Mouse (Mus musculus) cerebellum, adult 8-10 months (tissue): ENCODE measurements around the gene Gm5269.
A peak's percentile ranks its signal among the peaks of the same experiment; 100 is the strongest.

Experiments used
- DNase-seq: peaks from one replicate; pipeline ENCODE4 v3.0.0; 2022

The Gm5269 gene

DNA sequence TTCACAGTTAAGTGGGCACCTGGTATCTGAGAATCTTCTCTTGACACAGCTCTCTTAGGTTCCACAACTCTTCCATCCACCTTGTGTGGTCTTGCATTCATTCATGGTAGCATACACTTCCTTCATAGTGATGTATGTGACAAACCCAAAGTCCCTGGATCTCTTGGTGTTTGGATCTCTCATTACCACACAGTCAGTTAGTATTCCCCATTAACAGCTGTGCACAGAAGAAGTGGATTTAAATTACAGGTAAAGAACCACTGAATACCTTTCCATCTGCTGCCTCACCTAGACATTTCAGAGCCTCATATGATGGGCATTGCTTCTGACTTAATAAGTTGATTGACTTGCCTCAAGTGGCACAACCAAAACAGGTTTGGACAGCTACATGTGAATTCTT, at the start of gene Gm5269:
Gm5269 (minus strand) TSS at position 101 of the 400 bp plus-strand sequence.
- DNase-seq: no peak

DNA sequence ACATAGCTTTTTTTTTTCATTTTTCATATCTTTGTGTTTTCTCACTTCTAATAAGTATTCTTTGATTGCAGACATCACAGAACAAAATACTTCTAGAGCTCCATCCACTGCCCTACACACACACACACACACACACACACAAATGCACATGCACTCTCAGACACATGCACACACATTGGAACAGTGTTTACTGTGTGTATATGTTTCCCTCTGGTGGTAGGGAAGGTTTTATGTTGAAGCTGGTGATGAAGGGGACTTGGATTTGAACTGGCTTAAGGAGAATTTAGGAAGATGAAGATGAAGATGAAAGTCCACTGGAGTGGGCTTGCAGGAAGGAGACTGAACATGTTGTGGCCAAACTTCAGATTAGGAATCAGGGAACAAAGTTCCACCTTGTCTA, 41.1 kb upstream of the Gm5269 start:
- no peak for DNase-seq

DNA sequence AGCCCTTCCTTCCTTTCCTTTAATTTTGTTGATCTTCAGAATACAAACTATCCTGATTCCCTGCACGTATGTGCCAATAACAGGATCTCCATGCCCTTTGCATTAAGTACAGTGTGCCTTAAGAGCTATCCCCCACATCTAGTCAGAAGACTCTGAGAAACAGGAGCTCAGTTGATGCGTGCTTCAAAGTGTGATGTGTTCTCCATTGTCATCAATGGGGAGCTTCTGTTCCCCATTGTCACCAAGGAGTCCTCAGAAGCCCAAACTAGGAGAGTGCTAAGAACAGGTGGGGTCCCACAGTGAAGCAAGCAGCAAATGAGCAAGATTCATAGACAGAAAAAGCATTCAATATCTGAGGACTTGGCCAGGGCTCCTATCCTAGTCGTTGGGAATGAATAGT, 36.8 kb upstream of the Gm5269 start:
- no peak for DNase-seq

DNA sequence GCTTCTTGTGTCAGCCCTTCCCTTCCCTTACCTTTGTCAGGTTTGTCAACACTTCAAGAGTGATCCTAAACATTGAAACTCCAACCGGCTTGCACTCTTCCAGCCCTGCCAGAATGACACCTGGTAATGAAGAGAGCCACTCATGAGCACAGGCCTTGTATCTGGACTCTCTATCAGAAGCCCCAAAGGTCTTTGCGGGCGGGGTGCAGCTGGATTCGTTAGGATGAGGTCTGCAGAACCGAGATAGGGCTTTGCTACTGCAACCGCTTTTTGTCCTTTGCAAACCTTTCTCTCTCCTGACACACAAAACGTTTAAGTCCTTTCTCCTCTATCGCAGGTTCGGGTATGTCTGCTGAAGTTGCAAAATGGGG, 36.3 kb upstream of the Gm5269 start, which contains the start of gene Slc40a1:
Slc40a1 (minus strand) TSS at position 131 of the 371 bp plus-strand sequence.
- DNase-seq: no peak

DNA sequence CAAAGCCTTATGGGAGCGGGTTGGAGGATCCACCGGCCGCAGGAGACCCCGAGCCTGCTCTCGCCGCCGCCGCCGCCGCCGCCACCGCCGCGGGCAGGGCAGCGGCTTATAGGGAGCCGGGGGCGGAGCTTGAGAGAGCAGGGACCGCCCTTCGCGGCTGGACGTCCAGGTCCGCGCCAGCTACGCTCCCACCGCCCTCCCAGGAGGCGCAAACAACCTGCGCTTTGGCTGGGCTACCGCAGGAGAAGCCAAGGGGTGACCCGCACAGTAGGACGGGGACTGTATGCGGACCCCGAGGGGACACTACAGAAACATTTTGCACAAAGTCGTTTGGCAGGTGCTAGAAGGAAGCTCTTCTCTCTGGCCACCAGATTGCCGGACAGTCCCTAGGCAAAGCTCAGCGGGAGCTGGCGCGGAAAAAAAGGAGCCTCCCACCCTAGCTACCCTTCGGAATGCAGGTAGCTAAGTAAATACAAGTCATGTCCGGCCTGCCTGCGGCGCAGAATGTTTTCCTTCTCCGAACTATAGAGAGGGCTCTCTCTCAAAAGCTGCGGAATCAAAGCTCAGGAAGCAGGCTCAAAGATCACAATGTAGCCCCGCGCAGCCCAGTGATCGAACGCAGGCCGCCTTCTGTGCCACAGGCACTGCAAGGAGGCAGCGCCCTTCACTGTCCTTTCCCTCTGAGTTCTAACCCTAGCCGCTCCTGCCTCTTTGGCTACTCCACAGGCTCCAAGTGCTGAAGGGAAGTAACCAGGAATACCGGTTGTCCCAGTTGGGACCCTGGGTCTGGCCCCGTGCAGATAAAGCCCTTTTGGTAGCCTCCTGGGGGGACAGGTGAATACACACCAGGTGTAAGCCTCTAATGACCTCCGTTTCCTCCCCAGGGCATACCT, 35.7 kb upstream of the Gm5269 start:
- DNase-seq: peak; percentile 22

DNA sequence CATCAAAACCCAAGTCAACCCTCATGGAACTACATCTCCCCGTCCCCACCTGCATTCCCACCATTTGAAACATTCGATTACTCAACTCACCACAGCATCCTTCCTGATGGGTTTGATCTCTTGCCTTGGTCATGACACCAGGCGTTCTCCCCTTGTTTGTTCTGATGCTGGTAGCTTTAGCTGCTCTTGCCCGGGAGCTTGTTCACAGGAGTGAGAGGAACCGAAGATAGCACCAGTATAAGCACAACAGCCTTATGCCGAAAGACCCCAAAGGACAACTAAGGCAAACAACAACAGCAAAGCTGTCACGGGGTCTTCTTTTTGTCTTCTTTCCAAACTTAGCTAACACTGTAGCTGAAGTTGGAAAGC, 35.0 kb upstream of the Gm5269 start:
- peak; percentile 6 for DNase-seq

DNA sequence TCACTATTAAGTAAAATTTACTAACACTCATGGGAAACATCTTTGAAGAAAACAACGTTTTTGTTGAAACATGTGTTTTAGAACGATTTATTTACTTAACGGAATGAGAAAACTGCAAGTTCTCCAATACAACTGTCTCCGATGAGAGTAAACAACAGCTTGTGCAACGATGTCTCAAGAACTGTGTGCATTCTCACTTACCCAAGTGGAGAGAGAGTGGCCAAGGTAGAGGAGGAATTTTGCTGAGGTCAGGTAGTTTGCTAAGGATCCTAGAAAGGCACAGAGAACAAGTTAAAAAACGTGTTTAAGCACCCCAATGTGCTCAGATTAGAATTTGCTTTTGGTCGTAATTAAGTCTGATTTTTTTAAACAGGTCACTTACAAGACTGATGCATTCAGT, 34.4 kb upstream of the Gm5269 start:
- no peak for DNase-seq

DNA sequence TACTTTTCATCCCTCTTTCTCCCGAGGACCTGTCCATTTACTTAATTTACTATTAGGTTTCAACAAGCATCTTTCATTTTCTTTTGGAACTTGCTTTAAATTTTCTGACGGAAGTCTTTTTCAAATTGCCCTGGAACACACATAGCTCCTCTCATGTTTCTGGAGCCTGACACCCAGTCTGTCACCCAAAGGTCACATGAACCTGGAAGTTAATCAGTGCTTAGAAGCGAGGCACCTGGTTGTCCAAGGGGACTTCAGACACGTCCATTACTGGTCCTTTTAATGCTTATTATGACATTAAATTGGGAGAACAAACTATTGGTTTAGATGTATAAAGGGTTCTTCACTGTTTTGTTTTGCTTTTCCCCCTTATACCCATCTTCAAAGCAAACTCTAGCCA, 33.2 kb upstream of the Gm5269 start:
- no peak for DNase-seq

DNA sequence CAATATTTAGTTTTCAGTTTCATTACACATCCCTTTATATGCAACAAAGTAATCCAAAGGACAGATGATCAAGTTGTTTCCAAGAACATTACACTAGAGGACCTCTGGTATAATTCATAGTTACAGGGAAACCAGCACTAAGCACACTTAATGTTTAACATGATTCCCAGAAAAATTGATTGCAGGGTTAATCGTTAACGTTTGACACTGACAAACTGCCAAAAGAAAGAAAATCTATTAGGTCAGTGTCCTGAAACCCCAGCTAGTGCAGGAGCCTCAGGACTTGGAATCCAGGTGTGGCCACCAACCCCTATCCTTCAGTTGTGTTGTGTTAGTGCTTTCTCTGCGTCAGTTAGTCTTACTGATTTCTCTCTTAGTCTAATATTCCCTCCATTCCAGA, 30.6 kb upstream of the Gm5269 start:
- no peak for DNase-seq

DNA sequence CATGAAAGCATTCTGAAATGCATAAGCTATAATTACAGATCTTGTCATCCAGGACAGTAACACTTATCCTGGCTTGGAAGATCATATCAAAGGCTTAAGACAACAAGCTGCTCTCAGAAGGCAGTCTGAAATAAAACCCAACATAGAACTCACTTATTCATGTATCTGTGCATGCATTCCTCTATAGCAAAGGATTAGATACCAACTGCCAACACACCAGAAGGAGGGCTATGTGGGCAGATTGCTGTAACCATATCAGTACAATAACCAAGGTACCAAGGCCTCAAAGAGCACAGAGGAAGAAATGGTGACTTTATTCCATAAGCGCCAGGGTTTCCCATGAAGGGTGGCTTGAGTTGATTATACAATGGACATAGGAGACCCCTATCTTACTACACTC, 29.7 kb upstream of the Gm5269 start:
- no peak for DNase-seq

DNA sequence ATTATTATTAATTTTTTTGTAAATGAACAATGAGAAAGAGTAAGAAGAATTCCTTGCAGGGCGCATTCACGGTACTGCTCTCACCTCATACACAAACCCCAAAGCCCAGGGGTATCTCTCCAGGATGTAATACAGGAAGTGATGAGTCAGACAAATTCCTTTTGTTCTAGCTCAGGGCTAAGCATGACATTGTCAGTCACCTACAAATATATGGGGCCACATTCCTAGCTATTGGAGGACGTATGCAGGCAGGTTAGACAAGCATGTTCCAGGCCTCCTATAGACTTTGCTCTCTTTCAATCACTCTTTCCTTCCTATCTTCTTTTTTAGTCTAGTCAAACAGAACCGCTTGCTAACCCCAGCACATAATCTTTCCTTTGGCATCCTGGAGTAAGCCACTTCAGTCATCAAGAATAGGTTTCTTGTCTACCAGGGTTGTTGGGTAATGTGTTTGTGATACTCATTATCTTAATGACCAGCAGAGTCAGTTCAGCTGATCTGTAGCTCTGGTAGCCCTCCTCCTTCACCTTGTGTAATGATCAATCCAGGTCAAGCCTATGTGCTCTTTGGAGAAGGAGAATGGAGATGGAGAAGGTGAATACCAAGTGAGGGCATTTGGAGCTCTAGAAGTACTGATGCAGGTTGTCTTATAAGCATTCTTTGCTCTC, 27.2 kb upstream of the Gm5269 start:
- no peak for DNase-seq

DNA sequence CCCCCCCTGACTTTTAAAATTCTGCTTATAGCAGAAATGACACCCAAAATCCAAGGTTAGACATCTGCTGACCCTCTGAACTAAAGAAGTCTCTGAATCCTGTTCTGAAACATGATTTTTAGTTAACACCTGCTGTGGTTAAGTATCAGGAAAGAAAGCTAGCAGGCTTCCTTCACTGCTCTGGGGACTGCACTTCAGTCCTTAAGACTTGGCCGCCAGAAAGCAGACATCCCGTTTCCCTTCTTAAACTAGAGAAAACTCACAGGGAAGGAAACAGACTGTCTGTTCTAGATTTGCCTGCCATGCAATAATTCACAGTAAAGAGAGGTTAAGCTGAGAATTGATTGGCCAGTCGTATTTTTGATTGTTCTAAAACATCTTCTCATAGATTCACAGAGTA, 26.1 kb upstream of the Gm5269 start:
- DNase-seq: no peak

DNA sequence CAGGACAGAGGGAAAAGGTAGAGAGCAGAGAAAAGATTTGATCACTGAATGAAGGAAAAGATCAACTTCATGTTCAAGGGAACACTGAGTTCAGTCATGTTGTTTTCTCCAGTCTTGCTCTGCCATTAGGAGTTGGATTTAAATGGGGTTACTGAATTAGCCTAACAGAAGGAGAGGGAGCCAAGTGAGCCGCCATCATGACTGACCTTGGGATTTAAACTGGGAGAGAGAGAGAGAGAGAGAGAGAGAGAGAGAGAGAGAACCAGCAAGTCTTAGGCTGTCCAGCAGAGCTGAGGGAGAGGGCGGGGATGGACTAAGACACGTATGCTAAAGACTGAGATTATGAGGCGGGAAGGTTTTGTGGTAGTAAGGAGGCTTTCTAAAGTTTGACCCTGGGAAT, 24.2 kb upstream of the Gm5269 start:
- DNase-seq: no peak

DNA sequence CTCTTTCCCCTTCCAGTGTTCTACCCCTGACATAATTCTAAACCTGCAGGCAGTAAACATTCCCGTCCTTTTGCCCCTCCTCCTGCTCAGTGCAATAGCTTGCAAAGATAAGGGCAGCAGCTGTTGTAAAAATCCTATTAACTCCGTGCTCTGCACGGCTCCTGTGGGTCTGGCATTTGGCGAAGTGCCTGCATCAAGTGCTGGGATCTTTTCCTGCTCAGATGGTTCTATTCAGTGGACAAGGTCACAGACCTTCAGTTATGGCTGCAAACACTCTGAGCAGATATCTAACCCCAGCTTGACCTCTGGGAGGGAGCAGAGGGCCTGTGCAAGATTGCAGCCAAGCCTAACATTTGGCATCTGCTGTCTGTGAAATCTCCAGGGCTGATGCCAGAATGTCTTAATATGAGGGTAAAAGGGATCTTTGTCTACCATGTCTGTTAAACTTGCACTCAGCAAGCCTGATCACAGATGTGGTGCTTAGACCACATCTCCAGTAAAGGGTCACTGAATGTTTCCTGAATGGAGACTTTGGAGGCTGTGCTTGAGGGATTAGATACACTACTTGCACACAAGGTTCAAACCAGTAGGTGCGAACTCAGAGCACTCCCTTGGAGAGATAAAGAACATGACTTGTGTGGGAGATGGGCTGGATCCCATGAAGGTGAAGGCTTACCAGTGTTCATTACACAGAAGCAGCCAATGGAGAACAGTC, 15.2 kb upstream of the Gm5269 start:
- no peak for DNase-seq

DNA sequence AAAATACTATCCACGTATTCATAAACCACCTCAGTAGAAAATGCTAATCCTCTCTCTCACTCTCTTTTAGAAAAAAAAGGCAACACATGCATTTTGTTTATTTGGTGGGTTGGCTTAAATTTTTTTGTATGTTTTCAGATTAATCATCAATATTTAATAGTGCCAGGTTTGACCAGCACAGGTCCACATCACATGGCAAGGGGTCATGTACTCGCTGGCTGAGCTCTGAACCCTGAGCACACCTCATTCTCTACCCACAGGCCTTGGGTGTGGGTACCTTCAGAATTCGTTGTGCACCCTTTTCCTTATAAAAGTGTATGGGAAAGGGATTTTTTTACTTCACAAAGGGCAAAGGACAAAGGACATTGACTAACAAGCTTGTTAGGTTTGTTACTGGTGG, 14.1 kb upstream of the Gm5269 start:
- no peak for DNase-seq

DNA sequence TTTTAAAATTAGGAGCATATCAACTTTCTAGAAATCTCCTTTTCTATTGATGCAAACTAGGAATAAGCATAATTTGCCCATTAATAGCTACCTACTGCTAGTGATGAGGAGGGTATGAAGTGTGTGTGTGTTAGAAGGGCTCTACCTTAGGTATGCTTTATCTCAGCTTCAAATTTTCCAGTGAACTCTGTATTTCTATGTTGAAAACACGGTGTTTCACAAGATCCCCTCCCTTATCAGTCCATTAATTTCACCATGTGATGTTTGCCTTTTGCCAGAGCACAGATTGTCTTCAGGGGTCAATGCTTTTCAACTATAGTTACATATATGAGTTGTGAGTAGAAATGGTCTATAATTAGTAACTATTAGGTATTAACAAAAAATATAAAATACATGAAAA, 8.0 kb upstream of the Gm5269 start:
- DNase-seq: no peak

DNA sequence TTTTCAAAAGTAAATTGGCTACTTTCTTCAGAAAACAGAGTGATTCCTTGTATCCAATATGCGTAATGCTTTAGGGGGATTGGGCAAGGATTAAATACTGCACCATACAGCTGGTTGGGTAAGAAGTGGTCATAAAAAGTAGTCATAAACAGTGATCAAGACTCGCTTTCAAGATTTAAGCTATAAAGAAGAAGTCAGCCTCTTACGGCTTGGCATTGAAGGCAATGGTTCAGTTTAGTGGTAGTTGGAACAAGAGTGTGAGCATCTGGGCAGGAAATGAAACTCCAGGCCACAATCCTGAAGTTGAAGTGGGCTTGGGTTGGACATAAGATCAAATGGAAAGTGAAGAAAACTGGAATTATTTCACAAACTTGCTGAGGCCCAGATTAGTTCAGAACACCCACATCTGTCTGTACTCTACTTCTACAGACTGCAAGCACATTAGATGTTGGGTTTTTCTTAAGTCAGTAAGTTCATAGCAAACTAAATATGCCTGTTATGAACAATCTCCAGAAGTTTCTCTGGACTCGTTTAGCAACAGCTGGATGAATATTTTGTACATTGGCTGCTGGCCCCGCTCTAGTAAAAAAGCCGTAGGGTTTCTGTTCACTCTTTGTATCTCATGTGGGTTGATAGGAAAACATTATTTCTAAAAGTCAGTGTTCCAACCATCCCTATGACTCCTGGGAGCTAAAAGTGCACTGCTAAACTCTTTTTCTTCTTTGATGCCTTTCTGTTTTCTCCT, 4.3 kb upstream of the Gm5269 start:
- no peak for DNase-seq

DNA sequence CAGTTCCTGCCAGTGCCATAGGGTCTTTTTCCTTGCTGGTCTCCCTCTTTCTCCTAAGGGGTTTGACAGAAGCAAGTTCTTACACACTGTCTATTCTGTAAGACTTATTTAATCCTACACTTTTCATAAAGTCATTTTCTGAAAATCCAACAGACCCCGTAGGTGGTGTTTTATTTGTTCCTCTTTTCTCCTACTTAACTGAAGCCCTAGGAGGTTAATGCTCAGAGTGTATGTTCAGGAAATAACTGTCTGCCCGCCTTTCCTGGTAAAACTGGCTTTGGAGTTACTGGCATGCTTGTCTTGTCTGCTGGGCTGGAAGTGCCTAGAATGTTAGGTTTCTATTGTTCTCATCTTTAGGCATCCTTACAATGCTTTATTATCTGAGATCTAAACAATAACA, 1.9 kb upstream of the Gm5269 start:
- DNase-seq: no peak

DNA sequence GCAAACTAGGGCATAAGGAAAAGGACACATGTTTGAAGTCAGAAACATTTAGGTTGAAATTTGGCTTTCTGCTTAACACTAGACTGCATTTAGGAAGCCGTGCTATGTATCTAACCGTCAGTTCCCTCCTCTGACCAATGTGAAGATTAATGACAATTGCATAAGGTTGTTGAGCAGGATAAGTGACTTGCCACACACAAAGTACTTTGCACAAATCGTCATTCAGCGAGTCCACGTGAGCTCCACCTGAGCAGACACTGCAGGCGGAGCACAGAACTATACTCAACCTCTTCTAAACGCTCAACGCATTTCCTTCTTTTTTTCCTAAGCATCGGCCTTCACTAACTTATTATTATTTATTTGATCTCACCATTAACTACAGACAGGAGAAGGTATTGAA, 3.3 kb downstream of the Gm5269 start:
- DNase-seq: no peak

DNA sequence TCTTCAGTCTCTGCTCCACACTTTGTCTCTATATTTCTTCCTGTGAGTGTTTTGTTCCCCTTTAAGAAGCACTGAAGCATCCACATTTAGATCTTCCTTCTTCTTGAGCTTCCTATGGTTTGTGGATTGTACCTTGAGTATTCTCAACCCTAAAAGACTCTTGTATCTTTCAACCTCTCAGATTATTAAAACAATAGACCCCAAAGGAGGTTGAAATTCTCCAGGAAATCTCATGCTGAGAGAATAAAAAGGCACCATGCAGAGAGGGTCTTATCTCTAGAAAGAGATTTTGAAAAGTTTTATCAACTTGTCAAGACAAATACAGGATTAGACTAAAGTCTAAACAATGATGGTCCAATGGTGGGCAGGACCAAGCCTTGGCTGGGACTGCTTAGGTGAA, 6.7 kb downstream of the Gm5269 start:
- no peak for DNase-seq

DNA sequence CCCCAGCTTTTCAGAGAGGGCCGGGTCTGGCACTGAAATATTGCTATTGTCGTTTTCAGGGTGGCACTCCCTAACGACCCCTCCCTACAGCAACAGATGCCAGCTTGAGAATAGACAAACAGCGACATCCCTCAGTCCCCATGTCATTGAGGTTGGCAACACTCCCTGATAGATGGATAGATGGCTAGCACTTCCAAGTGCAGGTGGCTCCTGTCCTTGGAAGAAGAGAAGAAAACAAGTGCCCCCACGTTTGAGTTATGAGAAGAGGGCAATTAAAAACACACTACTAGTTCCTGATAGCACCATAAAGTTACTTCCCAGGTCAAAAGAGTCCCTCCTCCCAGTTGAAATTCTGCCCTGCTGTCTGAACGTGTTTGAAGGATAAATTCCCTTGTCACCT, 8.0 kb downstream of the Gm5269 start:
- DNase-seq: no peak

DNA sequence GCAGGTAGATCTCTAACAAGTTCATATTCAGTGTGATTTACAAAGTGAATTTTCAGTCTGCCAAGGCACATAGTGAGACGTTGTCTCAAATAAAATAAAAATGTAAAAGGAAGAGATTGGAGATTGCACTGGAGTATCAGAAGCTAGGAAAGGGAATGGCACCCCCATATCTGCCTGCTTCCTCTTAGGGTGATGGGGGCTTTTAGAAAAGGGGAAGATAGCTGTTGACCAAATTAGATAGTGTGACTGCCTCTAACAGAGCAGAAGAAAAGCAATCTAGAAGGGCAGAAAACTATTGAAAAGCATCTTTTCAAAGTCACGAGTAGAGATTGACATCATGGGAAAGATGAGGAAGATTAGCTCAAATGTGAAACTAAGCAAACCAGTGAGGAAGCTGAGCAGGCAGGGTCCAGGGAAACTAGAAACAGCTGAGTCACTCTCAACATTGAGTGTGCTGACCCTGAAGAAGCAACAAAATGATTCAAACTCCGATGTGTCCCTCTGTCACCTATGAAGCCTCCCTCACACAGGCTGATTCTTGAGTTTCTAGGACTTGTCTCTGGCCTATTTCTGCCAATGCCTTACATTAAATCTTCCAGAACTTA, 8.7 kb downstream of the Gm5269 start:
- no peak for DNase-seq

DNA sequence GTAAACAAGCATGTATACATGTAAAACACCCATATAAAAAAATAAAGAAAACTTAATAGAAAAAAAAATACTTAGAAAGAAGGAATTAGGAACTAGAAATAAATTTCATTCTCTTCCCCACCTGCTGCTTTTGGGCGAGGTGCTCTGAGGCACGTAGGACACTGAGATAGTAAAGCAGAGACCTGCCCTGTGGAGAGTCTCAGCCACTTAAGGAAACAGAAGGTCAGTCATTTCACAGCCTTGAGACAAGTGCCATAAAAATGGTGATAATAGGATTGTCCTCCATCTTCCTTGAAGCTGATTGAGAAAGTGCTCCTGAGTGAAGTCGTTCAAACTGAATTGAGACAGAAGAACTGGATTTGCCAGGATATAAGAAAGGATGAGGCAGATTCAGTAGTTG, 12.6 kb downstream of the Gm5269 start:
- no peak for DNase-seq
